Mouse (Mus musculus) B cell, adult 67 days (primary cell): ENCODE data around the gene Tas1r3. TPM values are rescaled to one million over a fixed set of nuclear protein-coding genes. Genes with fewer than 3 reads are reported as not detected.

Experiments used
- total RNA-seq, 2 experiments: library from RNA; stranded (reverse); gene quantifications; 4 replicates each; pipeline ENCODE4 v1.2.4; 2023

Tas1r3 gene
- 1 to 10 TPM; 1.3 to 2.1 TPM for total RNA-seq

GRCm38 (mm10) chr4:155863001-155863400 is at the start of gene Tas1r3:
Gene Tas1r3 (minus strand): TSS chr4:155863362.

DNA sequence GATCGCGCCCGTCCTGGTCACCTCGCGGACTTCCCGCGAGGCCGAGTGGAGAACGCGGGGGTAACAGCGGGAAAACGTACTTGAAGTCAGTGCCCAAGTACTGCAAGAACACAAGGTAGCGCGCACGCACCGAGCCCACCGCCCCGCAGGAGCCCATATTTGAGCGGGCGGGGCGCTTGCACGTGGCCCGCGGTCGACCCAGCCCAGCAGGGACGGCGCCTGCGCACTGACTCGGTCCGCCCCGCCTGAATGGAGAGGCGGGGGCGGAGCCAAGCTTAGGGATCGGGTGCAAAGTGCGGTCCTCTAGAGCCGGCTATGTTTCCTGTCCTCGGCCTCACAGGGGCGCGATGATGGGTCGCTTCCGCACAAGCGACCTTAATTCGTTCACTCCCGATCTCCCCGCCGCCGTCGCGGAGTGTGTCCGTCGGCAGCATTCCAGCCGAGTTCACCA is 28.4 kb upstream of the Tas1r3 start, which contains the start of the genes Pusl1 and Acap3:
Gene Pusl1, minus strand, starts transcription at position 231 of the 451 bp plus-strand sequence.
Gene Acap3, plus strand, starts transcription at position 272 of the 451 bp plus-strand sequence.

DNA sequence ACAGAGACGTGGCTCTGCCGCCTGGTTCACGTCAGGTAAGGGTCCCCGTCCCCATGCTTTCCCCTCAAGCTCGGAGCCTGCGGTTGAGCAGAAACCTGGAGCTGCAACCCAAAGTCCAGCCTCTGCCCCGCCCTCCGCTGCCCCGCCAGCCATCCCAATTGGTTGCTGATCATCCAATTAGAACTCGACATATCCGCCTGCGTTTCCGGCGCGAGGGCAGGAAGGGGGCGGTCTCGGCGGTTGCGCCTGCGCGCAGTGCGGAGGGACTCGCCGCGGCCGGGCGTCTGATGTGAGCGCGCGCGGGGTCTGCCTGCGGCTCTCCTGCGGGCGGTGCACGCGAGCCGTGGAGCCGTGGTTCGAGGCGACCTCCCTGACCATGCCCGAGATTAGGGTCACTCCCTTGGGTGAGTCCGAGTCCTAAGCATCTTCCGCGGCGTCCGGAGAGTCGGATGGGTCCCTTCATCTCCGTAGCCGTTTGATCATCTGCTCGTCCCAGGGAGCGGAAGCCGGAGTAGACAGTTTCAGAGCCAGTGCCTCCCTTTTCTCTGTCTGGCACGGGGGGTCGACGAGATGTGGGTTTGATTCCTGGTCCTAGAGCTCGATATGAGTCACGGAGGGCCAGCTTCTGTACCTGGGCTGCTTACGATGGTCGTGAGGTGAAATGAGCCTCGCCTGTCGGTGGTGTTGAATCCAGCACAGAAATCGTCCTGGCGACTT is 6.3 kb upstream of the Tas1r3 start, which contains the start of the genes Cptp and Ints11:
Gene Cptp, minus strand, starts transcription at position 124 of the 717 bp plus-strand sequence.
Gene Ints11, plus strand, starts transcription at position 230 of the 717 bp plus-strand sequence.

DNA sequence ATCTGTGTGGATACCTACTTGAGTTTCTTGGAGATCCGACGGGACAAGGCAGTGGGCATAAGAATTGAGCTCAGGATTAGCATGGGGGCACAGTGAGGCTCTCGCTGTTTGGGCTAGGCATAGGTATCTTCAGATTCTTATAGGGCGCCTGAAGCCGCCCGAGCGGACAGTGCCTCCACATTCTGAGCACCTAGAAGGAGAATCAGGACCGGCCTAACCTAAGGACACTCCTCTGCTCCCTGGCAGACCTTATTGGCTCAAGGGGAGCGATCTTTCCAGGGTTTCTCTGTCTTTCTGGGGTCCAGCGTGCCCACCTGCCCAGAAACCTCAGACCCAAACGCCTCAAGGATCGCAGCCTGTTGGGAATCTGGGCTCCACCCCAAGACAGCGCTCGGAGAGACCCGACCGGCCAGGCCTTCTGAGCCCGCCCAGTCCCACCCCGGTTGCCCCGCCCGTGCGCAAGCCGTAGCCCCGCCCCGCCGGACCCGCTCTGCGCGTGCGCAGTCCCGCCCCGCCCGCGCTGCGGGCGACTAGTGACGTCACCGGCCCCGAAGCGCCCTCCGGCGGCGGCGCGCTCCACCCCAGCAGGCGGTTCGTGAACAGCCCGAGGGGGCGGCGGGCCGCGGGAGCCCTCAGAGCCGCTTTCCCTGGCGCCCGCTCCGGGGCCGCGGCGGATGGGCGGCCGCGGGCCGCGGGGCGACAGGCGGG is 16.1 kb downstream of the Tas1r3 start, which contains the start of gene Dvl1:
Gene Dvl1, plus strand, starts transcription at position 532 of the 708 bp plus-strand sequence.

GRCm38 (mm10) chr4:155839483-155839910 is 23.7 kb downstream of the Tas1r3 start, which contains the start of gene Mxra8:
Gene Mxra8 (plus strand): TSS chr4:155839680.

GRCm38 (mm10) chr4:155831205-155831766 is 31.9 kb downstream of the Tas1r3 start, which contains the start of gene Aurkaip1:
Gene Aurkaip1 (plus strand): TSS chr4:155831272.

GRCm38 (mm10) chr4:155811929-155812664 is 51.1 kb downstream of the Tas1r3 start, which contains the start of gene Ccnl2:
Gene Ccnl2 (plus strand): TSS chr4:155812489.

Other genes with a start within 250 kb of the Tas1r3 start
- 100 to 1,000 TPM; 142 to 147 TPM for gene Cdk11b, start 238.5 kb downstream of the Tas1r3 start, total RNA-seq
- gene Gm10563, start 218.0 kb downstream of the Tas1r3 start, total RNA-seq = not detected
- not detected for gene Mmp23, start 210.0 kb downstream of the Tas1r3 start, total RNA-seq
- 10 to 100 TPM; 45.4 to 47.4 TPM for gene Mib2, start 194.2 kb downstream of the Tas1r3 start, total RNA-seq
- 1 to 10 TPM; 3.8 to 5.4 TPM for gene Fndc10, start 169.0 kb downstream of the Tas1r3 start, total RNA-seq
- gene Ssu72, start 158.6 kb downstream of the Tas1r3 start, total RNA-seq = 10 to 100 TPM; 78.2 to 97.2 TPM
- under 1 TPM; 0.52 to 0.65 TPM for gene Tmem240, start 128.6 kb downstream of the Tas1r3 start, total RNA-seq
- gene Atad3a, start 102.3 kb downstream of the Tas1r3 start, total RNA-seq = 10 to 100 TPM; 49.7 to 54.5 TPM
- gene Vwa1, start 88.7 kb downstream of the Tas1r3 start, total RNA-seq = not detected
- gene Tmem88b, start 77.5 kb downstream of the Tas1r3 start, total RNA-seq = not detected
- gene Ankrd65, start 72.9 kb downstream of the Tas1r3 start, total RNA-seq = not detected
- gene Mrpl20, start 60.5 kb downstream of the Tas1r3 start, total RNA-seq = 10 to 100 TPM; 36.1 to 46.0 TPM
- 100 to 1,000 TPM; 234 to 257 TPM for gene Ccnl2, start 50.9 kb downstream of the Tas1r3 start, total RNA-seq
- 10 to 100 TPM; 69.6 to 73.2 TPM for gene Aurkaip1, start 32.1 kb downstream of the Tas1r3 start, total RNA-seq
- gene Mxra8, start 23.7 kb downstream of the Tas1r3 start, total RNA-seq = 10 to 100 TPM; 11.4 to 16.3 TPM
- gene Dvl1, start 16.0 kb downstream of the Tas1r3 start, total RNA-seq = 10 to 100 TPM; 63.8 to 68.9 TPM
- gene Cptp, start 6.1 kb upstream of the Tas1r3 start, total RNA-seq = 10 to 100 TPM; 13.3 to 18.2 TPM
- 10 to 100 TPM; 56.0 to 56.7 TPM for gene Ints11, start 6.2 kb upstream of the Tas1r3 start, total RNA-seq
- gene Pusl1, start 28.4 kb upstream of the Tas1r3 start, total RNA-seq = 10 to 100 TPM; 24.5 to 24.6 TPM
- 10 to 100 TPM; 68.7 to 74.2 TPM for gene Acap3, start 28.5 kb upstream of the Tas1r3 start, total RNA-seq
- 100 to 1,000 TPM in 1 of 2 experiments, 10 to 100 TPM in 1; 98.5 to 126 TPM for gene Ube2j2, start 80.5 kb upstream of the Tas1r3 start, total RNA-seq
- gene C1qtnf12, start 99.0 kb upstream of the Tas1r3 start, total RNA-seq = 1 to 10 TPM; 3.7 to 3.9 TPM
- 1 to 10 TPM; 2.9 to 3.8 TPM for gene B3galt6, start 129.3 kb upstream of the Tas1r3 start, total RNA-seq
- gene Sdf4, start 129.5 kb upstream of the Tas1r3 start, total RNA-seq = 100 to 1,000 TPM; 124 to 134 TPM
- gene Tnfrsf4, start 150.5 kb upstream of the Tas1r3 start, total RNA-seq = 10 to 100 TPM in 1 of 2 experiments, 1 to 10 TPM in 1; 3.7 to 11.2 TPM
- gene Tnfrsf18, start 162.8 kb upstream of the Tas1r3 start, total RNA-seq = 10 to 100 TPM; 15.0 to 17.0 TPM
- gene Ttll10, start 196.1 kb upstream of the Tas1r3 start, total RNA-seq = not detected
- gene 9430015G10Rik, start 246.6 kb upstream of the Tas1r3 start, total RNA-seq = 10 to 100 TPM; 67.6 to 67.9 TPM